Mouse (Mus musculus) kidney, embryonic 15.5 days (tissue): ENCODE measurements at regions not wholly inside any gene's neighbourhood (a gene's known extent, or its start where the extent isn't known, plus 50 kb on each side); places are given as distances from the start of the nearest gene placed in this dataset.

ENCODE experiments used
- ATAC-seq: fragments of 200-750 bp; cut with Nextera tagmentation; replicated peaks from 2 replicates; pipeline ENCODE4 v1.8.0; 2017; ENCODE audit warnings: moderate TSS enrichment; ENCODE audit not compliant: low FRiP score
- H3K27ac ChIP-seq: fragments of 300-500 bp; sonication (generic); 2 replicates; pipeline ENCODE4 v1.5.1; 2015; ENCODE audit warnings: mild to moderate bottlenecking, inconsistent platforms
- H3K27me3 ChIP-seq: fragments of 300-500 bp; sonication (generic); 2 replicates; pipeline ENCODE4 v1.6.1; 2015; ENCODE audit warnings: inconsistent platforms
- H3K36me3 ChIP-seq: fragments of 300-500 bp; sonication (generic); 2 replicates; pipeline ENCODE4 v1.6.1; 2015; ENCODE audit warnings: inconsistent platforms
- H3K4me1 ChIP-seq: fragments of 300-500 bp; sonication (generic); 2 replicates; pipeline ENCODE4 v1.6.1; 2015; ENCODE audit warnings: inconsistent platforms
- H3K4me2 ChIP-seq: fragments of 300-500 bp; sonication (generic); 2 replicates; pipeline ENCODE4 v1.6.1; 2015; ENCODE audit warnings: moderate library complexity, mild to moderate bottlenecking, inconsistent platforms
- H3K4me3 ChIP-seq: fragments of 300-500 bp; sonication (generic); replicated peaks from 2 replicates; pipeline ENCODE4 v1.5.1; 2015; ENCODE audit warnings: mild to moderate bottlenecking, inconsistent platforms
- H3K9ac ChIP-seq: fragments of 300-500 bp; sonication (generic); 2 replicates; pipeline ENCODE4 v1.6.1; 2015; ENCODE audit warnings: mild to moderate bottlenecking, inconsistent platforms
- H3K9me3 ChIP-seq: fragments of 300-500 bp; sonication (generic); replicated peaks from 2 replicates; pipeline ENCODE4 v1.6.1; 2016; ENCODE audit warnings: inconsistent platforms
- WGBS: fragments of 180-500 bp; shearing (Covaris S2); methylation state at CpG from one replicate; pipeline ENCODE4 v1.1.7; 2015; ENCODE audit warnings: mixed read lengths; 5-methylcytosine and 5-hydroxymethylcytosine counted together

DNA sequence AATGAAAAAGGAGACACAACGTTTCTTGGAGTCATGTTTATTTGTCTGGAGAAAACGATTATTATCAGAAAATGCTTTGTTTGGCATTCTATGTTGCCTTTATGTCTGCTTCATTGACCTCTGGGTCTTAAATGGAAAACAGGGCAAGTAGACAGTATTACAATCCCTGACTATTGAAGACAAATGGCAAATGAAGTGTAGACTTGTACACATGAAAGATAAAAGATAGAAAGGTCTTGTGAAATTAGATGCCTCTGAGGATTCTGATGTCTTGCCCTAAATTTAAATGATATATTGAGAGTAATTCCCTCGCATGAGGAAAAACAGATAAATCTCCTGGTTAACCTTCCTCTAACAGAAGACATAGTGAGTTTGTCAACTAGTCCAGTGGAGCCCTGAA lies 1186.7 kb downstream of the Slitrk1 start:
- H3K4me1 ChIP-seq, result no peaks in the 10 kb centered on the region
- H3K9me3 ChIP-seq, result no peaks in the 10 kb centered on the region
- no peak overlapping the region for H3K27ac ChIP-seq
- H3K27me3 ChIP-seq, result no peaks in the 10 kb centered on the region
- 22% methylated on average over 3 of the region's 3 CpGs for WGBS
- peak; percentile 77 for ATAC-seq
- H3K9ac ChIP-seq, result no peak overlapping the region
- H3K36me3 ChIP-seq, result no peaks in the 10 kb centered on the region
- H3K4me3 ChIP-seq, result no peak overlapping the region
- H3K4me2 ChIP-seq, result no peak overlapping the region

DNA sequence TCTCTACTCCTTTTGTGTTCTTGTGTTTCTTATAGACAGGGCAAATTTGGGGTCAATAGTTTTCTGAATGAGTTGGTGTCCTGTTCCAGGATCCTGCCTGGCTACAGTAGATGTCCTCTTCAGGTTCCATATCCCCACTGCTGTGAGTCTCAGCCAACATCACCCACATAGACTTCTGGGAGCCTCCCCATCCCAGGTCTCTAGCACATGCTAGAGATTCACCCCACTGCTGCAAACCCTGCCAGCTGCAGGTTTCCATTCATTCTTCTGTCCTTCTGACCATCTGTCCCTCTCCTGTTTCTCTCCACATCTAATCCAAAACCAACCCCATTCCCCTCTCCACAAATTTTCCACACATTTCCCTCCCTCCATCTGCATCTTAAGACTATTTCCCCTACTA lies 1225.6 kb downstream of the Slitrk1 start:
- H3K9me3 ChIP-seq, result no peaks in the 10 kb centered on the region
- no peak overlapping the region for H3K4me3 ChIP-seq
- no peaks in the 10 kb centered on the region for H3K4me1 ChIP-seq
- ATAC-seq, result no peak
- no peak overlapping the region for H3K4me2 ChIP-seq
- no peak overlapping the region for H3K9ac ChIP-seq
- H3K27me3 ChIP-seq, result no peaks in the 10 kb centered on the region
- H3K36me3 ChIP-seq, result no peaks in the 10 kb centered on the region
- no peak overlapping the region for H3K27ac ChIP-seq

- 90% methylated on average over 3 of the region's 3 CpGs for WGBS
Observed at GRCm38 (mm10) chr14:107687261-107688019, 1226.5 kb downstream of the Slitrk1 start.

DNA sequence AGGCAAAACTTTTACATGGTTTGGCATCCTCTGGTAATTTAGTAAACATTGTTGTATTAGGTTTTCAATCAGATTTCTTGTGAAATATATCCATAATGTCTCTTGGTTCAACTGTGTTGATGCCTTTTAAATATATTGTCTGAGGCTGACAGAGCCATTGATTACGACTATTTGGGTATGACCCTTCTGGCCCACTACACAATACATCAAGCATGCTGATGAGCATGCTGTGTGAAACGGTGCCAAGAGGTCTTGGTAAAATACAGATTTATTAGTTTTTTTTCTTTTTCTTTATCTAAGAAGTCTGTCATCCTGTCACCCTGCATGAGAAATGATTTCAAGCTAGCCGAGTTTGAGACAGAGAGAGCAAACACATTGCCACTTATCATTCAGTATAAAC lies 1257.4 kb downstream of the Slitrk1 start:
- no peaks in the 10 kb centered on the region for H3K36me3 ChIP-seq
- no peak overlapping the region for H3K4me3 ChIP-seq
- no peaks in the 10 kb centered on the region for H3K9me3 ChIP-seq
- ATAC-seq, result no peak
- no peaks in the 10 kb centered on the region for H3K4me1 ChIP-seq
- H3K27ac ChIP-seq, result no peak overlapping the region
- no peak overlapping the region for H3K9ac ChIP-seq
- H3K27me3 ChIP-seq, result no peaks in the 10 kb centered on the region
- H3K4me2 ChIP-seq, result no peak overlapping the region
- WGBS, result 45% methylated on average over 3 of the region's 3 CpGs

More at GRCm38 (mm10) chr14:107687261-107688019, 1226.5 kb downstream of the Slitrk1 start:
- Histone ChIP-seq H3K4me3 (no peak overlapping the region), H3K9ac (no peak overlapping the region), H3K9me3 (no peaks in the 10 kb centered on the region), H3K27ac (no peak overlapping the region), H3K27me3 (no peaks in the 10 kb centered on the region), H3K36me3 (no peaks in the 10 kb centered on the region), H3K4me2 (no peak overlapping the region), H3K4me1 (no peaks in the 10 kb centered on the region)
- ATAC-seq, result no peak

GRCm38 (mm10) chr14:107615466-107615865 lies 1298.5 kb downstream of the Slitrk1 start:
- Histone ChIP-seq H3K4me3 (no peak overlapping the region), H3K27ac (no peak overlapping the region), H3K4me1 (no peaks in the 10 kb centered on the region), H3K27me3 (no peaks in the 10 kb centered on the region), H3K36me3 (no peaks in the 10 kb centered on the region), H3K9me3 (no peaks in the 10 kb centered on the region), H3K4me2 (no peak overlapping the region), H3K9ac (no peak overlapping the region)
- ATAC-seq, result no peak
- 92% methylated on average over 5 of the region's 5 CpGs for WGBS

DNA sequence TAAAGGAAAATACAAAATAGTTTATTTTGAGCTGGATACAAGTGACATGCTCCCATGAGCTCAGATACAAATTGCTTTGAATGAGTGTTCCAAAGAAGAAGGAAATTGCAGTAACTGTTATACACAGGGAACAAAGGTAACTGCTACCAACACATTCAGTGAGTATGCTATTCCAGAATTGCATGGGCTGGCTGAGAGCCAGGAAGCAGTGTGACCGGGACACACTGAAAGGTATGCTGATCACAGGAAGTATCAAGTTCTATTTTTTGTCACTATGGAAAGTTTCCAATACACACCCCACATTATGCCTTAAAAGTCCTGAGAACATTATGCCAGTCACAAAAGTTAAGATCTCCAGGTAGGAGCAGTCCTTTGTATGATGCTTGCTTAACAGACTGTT lies 1299.6 kb downstream of the Slitrk1 start:
- no peaks in the 10 kb centered on the region for H3K4me1 ChIP-seq
- no peaks in the 10 kb centered on the region for H3K9me3 ChIP-seq
- H3K27ac ChIP-seq, result no peak overlapping the region
- no peak overlapping the region for H3K4me2 ChIP-seq
- no peak overlapping the region for H3K9ac ChIP-seq
- H3K27me3 ChIP-seq, result no peaks in the 10 kb centered on the region
- ATAC-seq, result no peak
- no peaks in the 10 kb centered on the region for H3K36me3 ChIP-seq
- WGBS, result 31% methylated on average over 1 of the region's 1 CpGs
- H3K4me3 ChIP-seq, result no peak overlapping the region

- no peak for ATAC-seq
- 75% methylated on average over 1 of the region's 1 CpGs for WGBS
- H3K9me3 ChIP-seq, result no peaks in the 10 kb centered on the region
Observed at GRCm38 (mm10) chr14:107603198-107603597, 1310.8 kb downstream of the Slitrk1 start.

DNA sequence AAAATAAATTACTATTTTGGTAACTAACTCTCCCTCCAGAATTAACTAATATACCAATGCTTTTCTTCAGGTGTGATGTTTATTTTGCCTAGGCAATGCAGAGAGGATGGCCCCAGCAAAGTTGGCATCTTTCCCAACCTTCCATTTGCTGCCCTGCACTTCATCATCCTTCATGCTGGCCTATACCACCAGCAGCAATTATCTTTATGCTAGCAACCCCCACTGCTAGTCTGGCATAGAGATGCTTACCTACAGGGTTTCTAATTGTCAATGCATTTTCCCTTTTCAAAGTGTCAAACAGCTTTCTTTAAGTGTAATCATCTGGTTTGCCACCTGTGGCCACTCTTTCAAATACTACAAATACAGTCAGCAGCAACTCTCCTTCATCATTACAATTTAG lies 1327.2 kb downstream of the Slitrk1 start:
- H3K27me3 ChIP-seq, result no peaks in the 10 kb centered on the region
- no peak overlapping the region for H3K27ac ChIP-seq
- ATAC-seq, result no peak
- H3K9ac ChIP-seq, result no peak overlapping the region
- no peaks in the 10 kb centered on the region for H3K4me1 ChIP-seq
- no peak overlapping the region for H3K4me2 ChIP-seq
- no peaks in the 10 kb centered on the region for H3K9me3 ChIP-seq
- H3K4me3 ChIP-seq, result no peak overlapping the region
- no peaks in the 10 kb centered on the region for H3K36me3 ChIP-seq

More at GRCm38 (mm10) chr14:107603198-107603597, 1310.8 kb downstream of the Slitrk1 start:
- no peaks in the 10 kb centered on the region for H3K4me1 ChIP-seq
- no peak overlapping the region for H3K4me3 ChIP-seq
- H3K36me3 ChIP-seq, result no peaks in the 10 kb centered on the region
- no peak overlapping the region for H3K4me2 ChIP-seq
- H3K9ac ChIP-seq, result no peak overlapping the region
- no peak overlapping the region for H3K27ac ChIP-seq
- no peaks in the 10 kb centered on the region for H3K27me3 ChIP-seq

GRCm38 (mm10) chr14:107584252-107584651 lies 1329.7 kb downstream of the Slitrk1 start:
- H3K9me3 ChIP-seq, result no peaks in the 10 kb centered on the region
- 75% methylated on average over 2 of the region's 2 CpGs for WGBS
- no peak overlapping the region for H3K4me2 ChIP-seq
- H3K27ac ChIP-seq, result no peak overlapping the region
- H3K4me3 ChIP-seq, result no peak overlapping the region
- H3K27me3 ChIP-seq, result no peaks in the 10 kb centered on the region
- no peak for ATAC-seq
- H3K36me3 ChIP-seq, result no peaks in the 10 kb centered on the region
- no peak overlapping the region for H3K9ac ChIP-seq
- H3K4me1 ChIP-seq, result no peaks in the 10 kb centered on the region

DNA sequence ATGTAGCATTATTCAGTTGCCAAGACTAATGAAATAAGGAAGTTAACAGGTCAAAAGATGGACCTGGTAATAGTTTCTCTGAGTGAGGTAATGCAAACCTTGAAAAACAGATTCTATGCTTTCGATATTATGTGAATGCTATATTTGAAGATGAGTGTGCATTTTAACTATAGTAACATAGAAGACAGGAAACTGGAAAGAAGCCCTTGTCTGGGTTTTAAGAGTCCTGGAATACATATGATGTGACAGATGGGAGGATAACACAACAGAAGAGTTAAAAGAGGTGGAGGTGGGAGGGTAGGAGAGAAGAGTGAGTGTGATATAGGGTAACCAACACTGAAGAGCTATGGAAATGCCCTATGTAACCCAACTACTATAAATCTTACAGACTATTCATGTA lies 1343.3 kb downstream of the Slitrk1 start:
- no peaks in the 10 kb centered on the region for H3K27me3 ChIP-seq
- H3K4me3 ChIP-seq, result no peak overlapping the region
- H3K4me2 ChIP-seq, result no peak overlapping the region
- no peak overlapping the region for H3K27ac ChIP-seq
- H3K9ac ChIP-seq, result no peak overlapping the region
- no peaks in the 10 kb centered on the region for H3K4me1 ChIP-seq
- ATAC-seq, result no peak
- no peaks in the 10 kb centered on the region for H3K9me3 ChIP-seq
- H3K36me3 ChIP-seq, result no peaks in the 10 kb centered on the region
- WGBS, result 95% methylated on average over 1 of the region's 1 CpGs

DNA sequence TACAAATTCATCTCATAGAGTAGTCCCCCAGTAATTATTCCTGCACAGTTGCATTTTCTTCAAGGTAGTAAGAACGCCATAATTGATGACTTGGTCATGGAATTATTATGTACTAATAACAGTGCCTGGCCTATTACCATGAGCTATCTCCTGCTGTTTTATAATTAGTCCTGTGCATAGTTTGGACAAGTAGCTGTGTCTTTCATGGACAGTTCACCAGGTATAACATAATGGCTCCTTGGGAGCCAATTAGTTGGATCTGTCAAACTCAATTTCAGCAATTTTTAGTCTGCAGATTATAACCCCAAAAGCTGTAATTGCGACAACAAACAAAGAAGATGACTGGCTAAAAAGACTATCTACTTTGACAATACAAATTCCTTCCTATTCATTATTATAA lies 1345.5 kb downstream of the Slitrk1 start:
- no peak overlapping the region for H3K4me3 ChIP-seq
- H3K27ac ChIP-seq, result no peak overlapping the region
- WGBS, result 92% methylated on average over 2 of the region's 2 CpGs
- no peaks in the 10 kb centered on the region for H3K36me3 ChIP-seq
- no peaks in the 10 kb centered on the region for H3K27me3 ChIP-seq
- H3K9ac ChIP-seq, result no peak overlapping the region
- H3K4me1 ChIP-seq, result no peaks in the 10 kb centered on the region
- H3K9me3 ChIP-seq, result no peaks in the 10 kb centered on the region
- H3K4me2 ChIP-seq, result no peak overlapping the region
- no peak for ATAC-seq
